ENCODE assay signal across 27 mouse cellular contexts in the genomic region with DNA sequence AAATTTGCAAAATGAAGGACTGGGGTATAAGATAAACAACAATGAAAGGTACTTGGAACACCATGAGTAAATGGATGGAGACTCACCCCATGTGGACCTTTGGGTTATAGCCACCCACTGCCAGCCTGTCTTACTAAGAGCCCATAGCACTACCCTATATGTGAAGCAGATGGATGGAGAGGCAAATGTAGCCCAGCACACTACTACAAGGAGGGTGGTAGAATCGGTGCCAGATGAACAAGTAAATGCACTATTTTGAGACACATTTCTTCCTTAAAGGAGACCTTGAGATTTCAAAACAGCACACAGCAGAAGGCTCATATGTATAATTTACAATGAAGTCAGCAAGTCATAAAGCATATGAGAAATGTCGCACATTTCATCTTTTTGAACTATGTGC.
DNase-seq lines count a peak whose midpoint lies in the region; ATAC-seq and TF ChIP-seq lines count a peak whose summit lies in the region.
"Had no signal": no experiment of that assay in that cellular context is flagged by ENCODE, and none has a peak within 500 bp of the region (broad histone marks: within the 10 kb centered on the region; RNA-seq: fewer than 3 reads in every experiment).

No protein-coding gene starts in this region.

- WGBS in forebrain, postnatal 0 days: 77% methylated on average over 2 of the region's 2 CpGs
- 99% methylated on average over 2 of the region's 2 CpGs for WGBS in forebrain, embryonic 11.5 days
- 97% methylated on average over 2 of the region's 2 CpGs for WGBS in cerebellum, adult 2 months

- H3K27me3 ChIP-seq in forebrain, postnatal 0 days (ENCODE audit: insufficient read depth, low read length): no peaks in the 10 kb centered on the region
- H3K27me3 ChIP-seq in forebrain, embryonic 11.5 days (ENCODE audit: control insufficient read depth, insufficient read depth, low read length): no peaks in the 10 kb centered on the region
- no peaks in the 10 kb centered on the region for H3K27me3 ChIP-seq in cerebellum, adult 2 months (ENCODE audit: control insufficient read depth, insufficient read depth, low read length)
- H3K27me3 ChIP-seq: CH12.LX; embryonic facial prominence, embryonic 12.5 days; forebrain, embryonic 12.5 days; Patski had no signal

- peak; percentile 42; the same call in 1 of the 2 replicates for ATAC-seq in forebrain, postnatal 0 days
- no peak for ATAC-seq in forebrain, embryonic 11.5 days (replicated peaks; ENCODE audit: low FRiP score)
- ATAC-seq: activated CD4-positive, CD25-positive, alpha-beta regulatory T cell, adult 4 months; CD4-positive, CD25-positive, alpha-beta regulatory T cell, adult 4 months; forebrain, embryonic 14.5 days; forebrain, embryonic 16.5 days; Patski had no signal

- H3K27ac ChIP-seq in forebrain, postnatal 0 days (ENCODE audit: low read depth, low read length): no peak overlapping the region
- H3K27ac ChIP-seq in forebrain, embryonic 11.5 days (ENCODE audit: low read depth, low read length): no peak overlapping the region
- H3K27ac ChIP-seq in cerebellum, adult 2 months (ENCODE audit: insufficient read depth, low read length): no peak overlapping the region
- H3K27ac ChIP-seq: embryonic facial prominence, embryonic 10.5 days; embryonic facial prominence, embryonic 12.5 days; forebrain, embryonic 12.5 days had no signal

- H3K36me3 ChIP-seq in forebrain, postnatal 0 days (ENCODE audit: insufficient read depth): no peaks in the 10 kb centered on the region
- no peaks in the 10 kb centered on the region for H3K36me3 ChIP-seq in forebrain, embryonic 11.5 days (ENCODE audit: control insufficient read depth, insufficient read depth, low read length)
- H3K36me3 ChIP-seq: embryonic facial prominence, embryonic 10.5 days; embryonic facial prominence, embryonic 12.5 days; forebrain, embryonic 12.5 days; G1E had no signal

- no peak for TF ChIP-seq POLR2A in cerebellum, adult 2 months (IDR thresholded peaks at IDR 0.05; ENCODE audit: borderline replicate concordance, insufficient read depth, low read length)

- no peaks in the 10 kb centered on the region for H3K9me3 ChIP-seq in forebrain, postnatal 0 days (ENCODE audit: low read length)
- no peaks in the 10 kb centered on the region for H3K9me3 ChIP-seq in forebrain, embryonic 11.5 days (ENCODE audit: control insufficient read depth, low read length)
- H3K9me3 ChIP-seq: embryonic facial prominence, embryonic 12.5 days; forebrain, embryonic 12.5 days; G1E had no signal

- H3K4me2 ChIP-seq in forebrain, postnatal 0 days (ENCODE audit: low read depth): no peak overlapping the region
- H3K4me2 ChIP-seq in forebrain, embryonic 11.5 days (ENCODE audit: low read depth, low read length, severe bottlenecking): no peak overlapping the region
- H3K4me2 ChIP-seq: embryonic facial prominence, embryonic 12.5 days; forebrain, embryonic 12.5 days had no signal

- no peak for TF ChIP-seq CTCF in forebrain, postnatal 0 days (IDR thresholded peaks at IDR 0.05; ENCODE audit: low read depth)
- TF ChIP-seq CTCF in cerebellum, adult 2 months (IDR thresholded peaks at IDR 0.05; ENCODE audit: borderline replicate concordance, insufficient read depth, low read depth, low read length): no peak

- no peak overlapping the region for H3K9ac ChIP-seq in forebrain, postnatal 0 days
- no peak overlapping the region for H3K9ac ChIP-seq in forebrain, embryonic 11.5 days (ENCODE audit: low read length)
- H3K9ac ChIP-seq: embryonic facial prominence, embryonic 12.5 days; forebrain, embryonic 12.5 days had no signal

- H3K4me1 ChIP-seq in forebrain, postnatal 0 days (ENCODE audit: insufficient read depth): no peaks in the 10 kb centered on the region
- H3K4me1 ChIP-seq in forebrain, embryonic 11.5 days (replicated peaks; ENCODE audit: control insufficient read depth, insufficient read depth, low read length): no peaks in the 10 kb centered on the region
- H3K4me1 ChIP-seq in cerebellum, adult 2 months (ENCODE audit: control insufficient read depth, insufficient read depth, low read length): no peaks in the 10 kb centered on the region
- H3K4me1 ChIP-seq: forebrain, embryonic 12.5 days had no signal

- DNase-seq in forebrain, postnatal 0 days: no peak
- no peak for DNase-seq in forebrain, embryonic 11.5 days (ENCODE audit: low spot score)
- peak; percentile 20 to 36 for DNase-seq in frontal cortex, adult 2 months (ENCODE audit: extremely low spot score in 1 of 2, low spot score in 1 of 2)
- no peak for DNase-seq in frontal cortex, postnatal 14 days (ENCODE audit: low spot score in 2 of 2)
- peak; percentile 6 for DNase-seq in right cerebral cortex, postnatal 25 days
- no peak for DNase-seq in right cerebral cortex, postnatal 14 days
- DNase-seq in telencephalon, adult 2 months (ENCODE audit: low read depth, low spot score): peak; percentile 48
- no peak for DNase-seq in cerebellum, adult 2 months
- DNase-seq: adrenal gland, adult 8-10 months; adrenal gland, postnatal 14 days; adrenal gland, postnatal 36 days; B cell, adult 2 months; cerebellum, adult 11 months; cerebellum, adult 18-20 months; cerebellum, adult 9-10 months; cerebellum, postnatal 10 days; cerebellum, postnatal 25 days had no signal

- no peak overlapping the region for H3K4me3 ChIP-seq in forebrain, postnatal 0 days (ENCODE audit: low read depth, low read length)
- no peak overlapping the region for H3K4me3 ChIP-seq in forebrain, embryonic 11.5 days (ENCODE audit: low read depth, low read length)
- H3K4me3 ChIP-seq in cerebellum, adult 2 months (replicated peaks; ENCODE audit: insufficient read depth, low read depth, low read length): no peak overlapping the region
- H3K4me3 ChIP-seq: embryonic facial prominence, embryonic 10.5 days; embryonic facial prominence, embryonic 12.5 days; forebrain, embryonic 12.5 days had no signal

Comparison
In these comparisons a context has a peak if more than half of its experiments do, and no peak if none do; other contexts are left out.
1. DNase-seq: peak in frontal cortex, adult 2 months (2 of 2), right cerebral cortex, postnatal 25 days (single experiment) and telencephalon, adult 2 months (single experiment); none in forebrain, postnatal 0 days (single experiment), forebrain, embryonic 11.5 days (single experiment), frontal cortex, postnatal 14 days (0 of 2), right cerebral cortex, postnatal 14 days (single experiment) and cerebellum, adult 2 months (0 of 2).